Mouse (Mus musculus): ENCODE results near the gene Snd1. TPM values are rescaled to one million over a fixed set of nuclear protein-coding genes. Genes with fewer than 3 reads are reported as not detected.

Snd1 gene
- total RNA-seq, 2 experiments from 2014 or later, result 76.7 to 77.9 TPM

DNA sequence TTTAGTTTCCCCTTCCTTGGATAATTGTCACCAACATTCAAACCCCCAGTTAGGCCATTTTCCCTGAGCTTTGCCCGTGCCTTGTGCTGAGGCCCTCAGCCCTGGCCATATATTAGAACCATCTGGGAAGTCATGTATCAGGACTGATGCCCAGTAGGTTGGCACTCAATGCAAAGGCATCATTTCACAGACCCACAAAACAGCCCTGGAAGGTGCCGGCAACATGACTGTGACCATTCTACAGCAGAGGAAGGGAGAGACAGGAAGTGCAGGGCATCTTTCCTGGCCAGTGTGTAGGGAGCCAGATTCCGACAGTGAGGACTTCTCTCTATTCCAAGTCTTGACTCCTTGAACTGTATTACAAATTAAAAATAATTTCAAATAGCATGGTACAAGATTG is 499.6 kb downstream of the Snd1 start:
- Histone ChIP-seq H3K27ac (no peak overlapping the region), H3K4me3 (no peak overlapping the region)
- DNase-seq (ENCODE audit: extremely low spot score in 1 of 2, low spot score in 2 of 2), result no peak
- intact Hi-C loops (cut with DNase I), result no loop called here
- no peak for TF ChIP-seq CTCF (IDR thresholded peaks at IDR 0.05)

DNA sequence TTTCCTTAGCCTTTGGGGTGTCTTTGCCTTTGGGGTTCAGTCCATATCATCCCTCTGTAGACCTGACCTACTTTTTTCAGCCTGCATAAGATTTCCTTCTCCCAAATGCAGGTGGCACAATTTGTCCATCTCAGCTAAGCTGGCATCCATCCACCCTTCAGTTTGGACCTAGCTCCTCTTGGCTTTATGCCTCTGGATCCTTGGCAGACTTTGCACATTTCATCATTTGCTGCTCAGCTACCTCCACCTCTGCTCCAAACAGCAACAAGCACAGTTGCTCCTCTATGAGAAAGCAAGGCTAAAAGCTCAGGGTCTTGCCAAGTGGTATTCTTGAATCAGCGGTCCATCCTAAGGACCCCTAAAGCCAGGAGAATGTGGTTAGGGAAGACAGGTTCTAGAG is 500.2 kb downstream of the Snd1 start:
- no peak overlapping the region for H3K27ac ChIP-seq
- H3K4me3 ChIP-seq, result no peak overlapping the region
- no peak for TF ChIP-seq CTCF (IDR thresholded peaks at IDR 0.05)
- intact Hi-C loops (cut with DNase I), result no loop called here
- DNase-seq (ENCODE audit: extremely low spot score in 1 of 2, low spot score in 2 of 2), result peak; percentile 29 to 59

DNA sequence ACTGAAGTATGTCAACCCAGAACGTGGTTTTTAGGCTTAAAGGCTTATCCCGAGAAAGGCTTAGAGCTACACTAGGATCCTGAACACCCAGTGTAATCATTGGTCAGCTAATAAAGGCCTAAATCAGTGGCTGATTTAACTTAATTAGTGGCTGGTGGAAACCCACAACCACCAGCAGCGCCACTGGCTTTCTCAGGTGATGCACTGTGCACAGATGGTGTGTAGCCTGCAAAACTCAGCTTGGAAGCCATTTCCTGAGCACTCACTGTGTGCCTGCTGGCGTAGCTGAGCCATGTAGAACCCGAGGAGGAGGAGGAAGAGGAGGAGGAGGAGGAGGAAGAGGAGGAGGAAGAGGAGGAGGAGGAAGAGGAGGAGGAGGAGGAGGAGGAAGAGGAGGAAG is 503.1 kb downstream of the Snd1 start:
- intact Hi-C loops (cut with DNase I), result no loop called here
- H3K27ac ChIP-seq, result no peak overlapping the region
- no peak for TF ChIP-seq CTCF (IDR thresholded peaks at IDR 0.05)
- H3K4me3 ChIP-seq, result no peak overlapping the region
- DNase-seq (ENCODE audit: extremely low spot score in 1 of 2, low spot score in 2 of 2), result no peak

DNA sequence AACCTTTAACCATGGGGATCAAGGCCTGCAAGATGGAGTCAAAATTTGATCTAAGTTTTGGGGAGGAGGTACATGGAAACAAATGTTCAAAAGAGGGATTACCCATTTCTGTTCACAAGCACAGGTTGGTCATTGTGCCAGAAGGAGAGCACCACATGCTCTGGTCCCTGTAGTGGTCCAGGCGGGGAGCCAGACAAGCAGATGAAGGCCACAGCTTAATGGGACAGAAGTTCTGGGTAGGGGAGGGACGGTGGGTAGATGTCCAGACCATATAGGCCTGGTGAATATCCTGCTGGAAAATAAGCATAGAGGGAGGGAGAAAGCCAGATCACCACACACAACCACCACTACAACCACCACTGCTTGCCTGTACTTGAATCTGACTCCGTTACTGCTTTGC is 503.9 kb downstream of the Snd1 start:
- H3K27ac ChIP-seq, result no peak overlapping the region

DNA sequence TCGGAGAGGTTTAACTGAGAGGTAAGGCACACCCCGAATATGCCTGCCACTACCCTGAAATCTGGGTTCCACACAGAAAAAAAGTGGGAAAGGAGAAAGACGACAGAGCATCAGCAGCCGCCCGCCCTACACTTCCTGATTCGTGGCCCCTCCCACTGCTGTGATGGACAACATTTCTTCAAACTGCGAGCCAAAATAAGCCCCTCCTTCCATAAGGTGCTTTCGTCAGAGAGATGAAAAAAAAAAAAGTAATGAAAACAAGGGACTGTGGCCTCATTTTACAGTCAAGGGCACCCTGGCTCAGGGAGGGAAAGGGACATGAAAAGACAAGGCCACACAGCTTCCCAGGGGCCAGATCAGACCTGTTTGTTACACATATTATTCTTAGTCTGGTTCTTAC is 504.6 kb downstream of the Snd1 start:
- intact Hi-C loops (cut with DNase I), result no loop called here

More for the DNA sequence above, 503.9 kb downstream of the Snd1 start:
- DNase-seq (ENCODE audit: extremely low spot score in 1 of 2, low spot score in 2 of 2), result no peak
- intact Hi-C loops (cut with DNase I), result no loop called here
- H3K4me3 ChIP-seq, result no peak overlapping the region
- TF ChIP-seq CTCF (IDR thresholded peaks at IDR 0.05), result no peak

DNA sequence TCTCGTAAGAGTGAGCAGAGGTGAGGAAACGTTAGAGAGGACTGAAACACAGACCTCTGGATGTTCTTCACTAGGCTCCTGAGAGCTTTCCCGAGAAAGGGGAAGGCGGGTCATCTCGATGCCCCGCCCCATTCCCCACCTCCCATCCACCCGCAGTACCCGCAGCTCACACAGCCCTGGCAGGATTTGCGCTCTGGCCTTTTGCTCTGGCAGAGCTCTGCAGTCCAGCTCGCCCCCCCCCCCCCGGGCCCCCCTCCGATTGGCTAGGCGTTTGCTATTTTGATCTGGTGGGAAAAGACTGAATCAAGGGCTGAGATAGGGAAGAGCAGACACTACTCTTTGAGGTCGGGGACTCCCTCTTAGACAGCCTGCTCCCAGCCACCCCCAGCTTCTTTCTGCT is 505.3 kb downstream of the Snd1 start:
- intact Hi-C loops (cut with DNase I), result loop anchor here (5.0 kb wide), 1 partner anchor 42 kb away; no protein-coding TSS in a partner anchor
- Histone ChIP-seq H3K4me3 (peak overlapping the region; percentile 70), H3K27ac (peak overlapping the region; percentile 95)
- no peak for TF ChIP-seq CTCF (IDR thresholded peaks at IDR 0.05)
- no peak for DNase-seq (ENCODE audit: extremely low spot score in 1 of 2, low spot score in 2 of 2)

More for the DNA sequence above, 504.6 kb downstream of the Snd1 start:
- no peak for DNase-seq (ENCODE audit: extremely low spot score in 1 of 2, low spot score in 2 of 2)
- no peak overlapping the region for H3K27ac ChIP-seq
- H3K4me3 ChIP-seq, result no peak overlapping the region
- TF ChIP-seq CTCF (IDR thresholded peaks at IDR 0.05), result no peak

DNA sequence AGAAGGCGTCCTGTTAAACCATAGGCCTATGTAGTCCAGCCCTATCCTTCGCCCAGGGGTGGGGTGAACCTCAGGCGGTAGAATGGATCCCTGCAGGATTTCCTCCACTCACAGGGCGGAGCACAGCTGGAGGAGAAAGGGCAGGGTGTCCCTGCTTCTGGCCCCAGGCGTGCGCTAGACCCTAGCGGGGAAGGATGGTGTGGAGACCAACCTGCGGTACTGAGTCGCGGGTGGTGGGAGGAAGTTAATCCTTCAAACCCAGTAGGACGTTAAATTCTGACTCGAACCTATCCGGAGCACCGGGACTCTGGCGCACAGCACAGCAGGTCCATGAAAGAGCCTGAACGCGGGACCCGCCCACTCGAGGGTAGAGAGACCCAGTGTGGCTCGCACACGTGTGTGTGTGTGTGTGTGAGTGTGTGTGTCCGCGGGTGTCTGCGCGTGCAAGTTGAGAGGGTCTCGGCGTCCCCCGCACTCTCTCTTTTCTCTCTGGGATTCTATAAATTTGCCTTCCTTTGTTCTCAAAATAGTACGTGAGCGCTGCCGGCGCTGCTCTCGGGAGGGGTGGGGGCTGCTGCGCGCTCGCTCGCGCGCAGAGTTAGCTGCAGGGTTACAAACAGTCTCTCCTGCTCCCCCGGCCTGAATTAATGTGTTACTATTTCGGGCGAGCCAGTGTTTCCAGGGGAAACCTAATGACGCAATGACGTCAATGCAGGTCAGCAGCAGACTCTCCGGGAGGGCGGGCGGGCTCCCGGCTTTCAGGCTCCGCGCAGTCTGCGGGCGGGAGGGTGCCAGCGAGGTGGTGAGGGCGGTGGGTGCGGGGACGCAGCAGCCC is 506.0 kb downstream of the Snd1 start:
- peak; percentile 68 to 71 for DNase-seq (ENCODE audit: extremely low spot score in 1 of 2, low spot score in 2 of 2)
- Histone ChIP-seq H3K4me3 (peak overlapping the region; percentile 70), H3K27ac (peak overlapping the region; percentile 95)
- intact Hi-C loops (cut with DNase I), result loop anchor here (5.0 kb wide), 1 partner anchor 41 kb away; no protein-coding TSS in a partner anchor
- TF ChIP-seq CTCF (IDR thresholded peaks at IDR 0.05), result no peak

DNA sequence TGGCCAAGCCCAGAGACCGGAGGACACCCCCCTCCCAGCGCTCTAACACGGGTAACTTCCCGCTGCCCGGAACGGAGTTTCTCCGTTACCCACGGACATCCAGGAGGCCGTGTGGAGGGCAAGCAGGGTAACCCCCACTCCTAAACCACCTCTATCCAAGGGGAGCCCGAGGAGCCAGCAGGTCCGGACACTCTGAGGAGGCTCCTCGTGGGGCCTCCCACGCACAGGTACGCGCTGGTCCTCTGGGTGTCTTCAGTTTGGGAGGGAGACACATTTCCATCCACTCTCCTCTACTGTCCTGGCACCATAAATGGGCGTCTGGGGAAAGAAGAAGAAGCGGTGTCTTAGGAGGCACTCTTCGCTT is 506.6 kb downstream of the Snd1 start:
- H3K27ac ChIP-seq, result peak overlapping the region; percentile 95
- DNase-seq (ENCODE audit: extremely low spot score in 1 of 2, low spot score in 2 of 2), result no peak
- TF ChIP-seq CTCF (IDR thresholded peaks at IDR 0.05), result no peak
- intact Hi-C loops (cut with DNase I), result loop anchor here (5.0 kb wide), 1 partner anchor 41 kb away; no protein-coding TSS in a partner anchor
- H3K4me3 ChIP-seq, result peak overlapping the region; percentile 70

DNA sequence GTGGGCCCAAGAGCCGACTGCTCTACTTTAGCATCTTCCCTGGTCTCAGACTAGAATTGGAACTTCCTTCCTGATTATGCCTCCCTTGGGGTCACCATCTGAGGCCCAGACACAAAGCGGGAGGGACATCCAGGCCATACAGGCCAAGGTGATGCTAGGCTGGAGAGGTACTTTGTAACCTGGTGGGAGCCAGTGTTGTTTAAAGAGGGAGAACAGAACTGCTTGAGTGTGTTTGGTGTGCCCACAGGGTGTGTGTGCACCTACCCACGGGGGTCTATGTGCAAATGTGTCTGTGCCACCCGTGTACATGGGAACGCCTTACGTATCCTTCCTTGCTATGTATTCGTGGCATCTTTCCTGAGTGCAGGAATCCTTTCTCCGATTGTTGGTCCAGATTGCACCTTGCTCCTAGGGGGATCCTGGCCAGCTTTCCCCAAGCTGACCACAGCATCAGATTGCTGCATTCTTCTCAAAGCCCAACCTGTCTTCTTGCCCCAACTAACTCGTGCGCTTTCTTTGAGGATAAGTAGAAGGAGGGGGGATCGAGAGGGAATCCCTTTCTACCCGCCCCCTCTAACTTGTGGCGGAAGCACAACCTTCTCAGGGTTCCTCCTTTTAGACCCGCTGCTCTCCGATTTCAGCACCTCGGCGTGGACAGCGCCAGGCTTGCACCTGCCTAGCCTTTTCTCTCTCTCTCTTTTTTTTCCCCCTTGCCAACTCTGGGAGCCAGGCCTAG is 507.2 kb downstream of the Snd1 start:
- DNase-seq (ENCODE audit: extremely low spot score in 1 of 2, low spot score in 2 of 2), result no peak
- intact Hi-C loops (cut with DNase I), result loop anchor here (5.0 kb wide), 1 partner anchor 40 kb away; no protein-coding TSS in a partner anchor
- Histone ChIP-seq H3K4me3 (peak overlapping the region; percentile 70), H3K27ac (peak overlapping the region; percentile 95)
- TF ChIP-seq CTCF (IDR thresholded peaks at IDR 0.05), result no peak

DNA sequence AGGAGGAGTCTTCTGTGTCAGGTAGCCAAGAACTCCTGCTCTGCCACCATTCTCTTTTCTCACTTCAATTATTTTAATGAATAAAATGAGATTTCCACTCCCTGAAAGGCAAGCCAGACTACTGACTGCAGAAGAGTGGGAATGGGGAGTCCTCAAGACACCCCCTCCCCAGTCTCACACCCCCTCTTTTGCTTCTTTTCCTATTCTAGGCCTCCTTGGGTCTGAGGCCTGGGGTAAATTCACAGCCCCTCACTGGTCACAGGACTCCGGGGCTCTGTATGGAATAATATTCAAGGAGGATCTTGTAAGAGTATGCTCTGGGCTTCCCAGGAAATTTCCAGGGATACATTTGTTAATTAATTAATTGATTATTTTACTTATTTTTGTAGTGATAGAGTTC is 507.9 kb downstream of the Snd1 start:
- H3K4me3 ChIP-seq, result peak overlapping the region; percentile 70
- no peak for DNase-seq (ENCODE audit: extremely low spot score in 1 of 2, low spot score in 2 of 2)
- no peak for TF ChIP-seq CTCF (IDR thresholded peaks at IDR 0.05)
- intact Hi-C loops (cut with DNase I), result loop anchor here (5.0 kb wide), 1 partner anchor 39 kb away; no protein-coding TSS in a partner anchor
- H3K27ac ChIP-seq, result peak overlapping the region; percentile 95; the same call in 1 of the 2 replicates

Other genes with a start within 250 kb of the Snd1 start
- 10 to 100 TPM; 20.9 to 24.5 TPM for gene Zfp800, start 77.1 kb upstream of the Snd1 start, total RNA-seq (2021)
- gene Arf5, start 51.6 kb upstream of the Snd1 start, total RNA-seq (2021), result 100 to 1,000 TPM; 263 TPM
- gene Fscn3, start 47.4 kb upstream of the Snd1 start, total RNA-seq (2021), result not detected
- gene Gcc1, start 46.7 kb upstream of the Snd1 start, total RNA-seq (2021), result 10 to 100 TPM; 20.9 to 25.7 TPM
- not detected for gene Pax4, start 25.8 kb upstream of the Snd1 start, total RNA-seq (2021)

Measured in left cerebral cortex, adult 2 months (tissue).